Mouse (Mus musculus): ENCODE results near the gene Slc26a9. TPM values are rescaled to one million over a fixed set of nuclear protein-coding genes. Genes with fewer than 3 reads are reported as not detected.
A peak's percentile ranks its signal among the peaks of the same experiment; 100 is the strongest.

The Slc26a9 gene
- polyA plus RNA-seq, 1 experiment from 2014 or later = 0.51 TPM

GRCm38 (mm10) chr1:131708338-131708737 lies 35.5 kb upstream of the Slc26a9 start:
- no peaks in the 10 kb centered on the region for H3K27me3 ChIP-seq (replicated peaks; ENCODE audit: control insufficient read depth, insufficient read depth, low read length)
- ATAC-seq (replicated peaks; ENCODE audit: low FRiP score, low TSS enrichment, low read depth) (no peak), DNase-seq (ENCODE audit: low spot score) (no peak)
- no peak overlapping the region for H3K9ac ChIP-seq (ENCODE audit: low read length)
- no peak overlapping the region for H3K4me3 ChIP-seq (ENCODE audit: low read depth, low read length)
- no peaks in the 10 kb centered on the region for H3K4me1 ChIP-seq (replicated peaks; ENCODE audit: control insufficient read depth, insufficient read depth, low read length)
- H3K9me3 ChIP-seq (ENCODE audit: control insufficient read depth, low read length) = no peaks in the 10 kb centered on the region
- no peaks in the 10 kb centered on the region for H3K36me3 ChIP-seq (ENCODE audit: control insufficient read depth, insufficient read depth, low read length)
- WGBS = 18% methylated on average over 4 of the region's 4 CpGs
- no peak overlapping the region for H3K4me2 ChIP-seq (ENCODE audit: low read length)
- H3K27ac ChIP-seq (ENCODE audit: low read depth) = no peak overlapping the region

GRCm38 (mm10) chr1:131711518-131711917 lies 32.3 kb upstream of the Slc26a9 start:
- 72% methylated on average over 10 of the region's 10 CpGs for WGBS
- ATAC-seq (replicated peaks; ENCODE audit: low FRiP score, low TSS enrichment, low read depth) = no peak
- Histone ChIP-seq H3K36me3 (ENCODE audit: control insufficient read depth, insufficient read depth, low read length) (no peaks in the 10 kb centered on the region), H3K4me3 (ENCODE audit: low read depth, low read length) (no peak overlapping the region), H3K4me2 (ENCODE audit: low read length) (no peak overlapping the region), H3K4me1 (replicated peaks; ENCODE audit: control insufficient read depth, insufficient read depth, low read length) (no peaks in the 10 kb centered on the region), H3K27me3 (replicated peaks; ENCODE audit: control insufficient read depth, insufficient read depth, low read length) (no peaks in the 10 kb centered on the region), H3K27ac (ENCODE audit: low read depth) (no peak overlapping the region), H3K9ac (ENCODE audit: low read length) (no peak overlapping the region), H3K9me3 (ENCODE audit: control insufficient read depth, low read length) (no peaks in the 10 kb centered on the region)
- DNase-seq (ENCODE audit: low spot score) = no peak

GRCm38 (mm10) chr1:131712386-131712785 lies 31.4 kb upstream of the Slc26a9 start:
- Histone ChIP-seq H3K4me2 (ENCODE audit: low read length) (no peak overlapping the region), H3K4me3 (ENCODE audit: low read depth, low read length) (no peak overlapping the region), H3K27me3 (replicated peaks; ENCODE audit: control insufficient read depth, insufficient read depth, low read length) (no peaks in the 10 kb centered on the region), H3K9ac (ENCODE audit: low read length) (no peak overlapping the region), H3K4me1 (replicated peaks; ENCODE audit: control insufficient read depth, insufficient read depth, low read length) (no peaks in the 10 kb centered on the region), H3K36me3 (ENCODE audit: control insufficient read depth, insufficient read depth, low read length) (no peaks in the 10 kb centered on the region), H3K9me3 (ENCODE audit: control insufficient read depth, low read length) (no peaks in the 10 kb centered on the region), H3K27ac (ENCODE audit: low read depth) (no peak overlapping the region)
- 22% methylated on average over 2 of the region's 2 CpGs for WGBS
- peak; percentile 89 for DNase-seq (ENCODE audit: low spot score)
- ATAC-seq (replicated peaks; ENCODE audit: low FRiP score, low TSS enrichment, low read depth) = no peak; the same call in 1 of the 2 replicates

GRCm38 (mm10) chr1:131714388-131715337 lies 29.2 kb upstream of the Slc26a9 start:
- DNase-seq (ENCODE audit: low spot score) (no peak), ATAC-seq (replicated peaks; ENCODE audit: low FRiP score, low TSS enrichment, low read depth) (no peak)

GRCm38 (mm10) chr1:131718952-131719694 lies 24.7 kb upstream of the Slc26a9 start:
- no peak for ATAC-seq (replicated peaks; ENCODE audit: low FRiP score, low TSS enrichment, low read depth)
- WGBS = 77% methylated on average over 16 of the region's 16 CpGs

More at GRCm38 (mm10) chr1:131714388-131715337, 29.2 kb upstream of the Slc26a9 start:
- H3K9ac ChIP-seq (ENCODE audit: low read length) = no peak overlapping the region
- no peaks in the 10 kb centered on the region for H3K9me3 ChIP-seq (ENCODE audit: control insufficient read depth, low read length)
- no peak overlapping the region for H3K4me3 ChIP-seq (ENCODE audit: low read depth, low read length)
- no peaks in the 10 kb centered on the region for H3K4me1 ChIP-seq (replicated peaks; ENCODE audit: control insufficient read depth, insufficient read depth, low read length)
- H3K27ac ChIP-seq (ENCODE audit: low read depth) = no peak overlapping the region
- WGBS = 73% methylated on average over 20 of the region's 20 CpGs
- H3K36me3 ChIP-seq (ENCODE audit: control insufficient read depth, insufficient read depth, low read length) = no peaks in the 10 kb centered on the region
- H3K4me2 ChIP-seq (ENCODE audit: low read length) = no peak overlapping the region
- H3K27me3 ChIP-seq (replicated peaks; ENCODE audit: control insufficient read depth, insufficient read depth, low read length) = no peaks in the 10 kb centered on the region

GRCm38 (mm10) chr1:131721989-131722388 lies 21.8 kb upstream of the Slc26a9 start:
- ATAC-seq (replicated peaks; ENCODE audit: low FRiP score, low TSS enrichment, low read depth) (no peak), DNase-seq (ENCODE audit: low spot score) (no peak)
- no peaks in the 10 kb centered on the region for H3K4me1 ChIP-seq (replicated peaks; ENCODE audit: control insufficient read depth, insufficient read depth, low read length)
- no peaks in the 10 kb centered on the region for H3K9me3 ChIP-seq (ENCODE audit: control insufficient read depth, low read length)
- H3K27ac ChIP-seq (ENCODE audit: low read depth) = no peak overlapping the region
- no peak overlapping the region for H3K9ac ChIP-seq (ENCODE audit: low read length)
- no peak overlapping the region for H3K4me3 ChIP-seq (ENCODE audit: low read depth, low read length)
- H3K4me2 ChIP-seq (ENCODE audit: low read length) = no peak overlapping the region
- WGBS = 76% methylated on average over 3 of the region's 3 CpGs
- no peaks in the 10 kb centered on the region for H3K27me3 ChIP-seq (replicated peaks; ENCODE audit: control insufficient read depth, insufficient read depth, low read length)
- no peaks in the 10 kb centered on the region for H3K36me3 ChIP-seq (ENCODE audit: control insufficient read depth, insufficient read depth, low read length)

More at GRCm38 (mm10) chr1:131718952-131719694, 24.7 kb upstream of the Slc26a9 start:
- no peak overlapping the region for H3K4me3 ChIP-seq (ENCODE audit: low read depth, low read length)
- no peaks in the 10 kb centered on the region for H3K9me3 ChIP-seq (ENCODE audit: control insufficient read depth, low read length)
- no peak overlapping the region for H3K27ac ChIP-seq (ENCODE audit: low read depth)
- no peak for DNase-seq (ENCODE audit: low spot score)
- no peak overlapping the region for H3K9ac ChIP-seq (ENCODE audit: low read length)
- no peaks in the 10 kb centered on the region for H3K27me3 ChIP-seq (replicated peaks; ENCODE audit: control insufficient read depth, insufficient read depth, low read length)
- no peak overlapping the region for H3K4me2 ChIP-seq (ENCODE audit: low read length)
- H3K36me3 ChIP-seq (ENCODE audit: control insufficient read depth, insufficient read depth, low read length) = no peaks in the 10 kb centered on the region
- no peaks in the 10 kb centered on the region for H3K4me1 ChIP-seq (replicated peaks; ENCODE audit: control insufficient read depth, insufficient read depth, low read length)

GRCm38 (mm10) chr1:131723549-131723948 lies 20.3 kb upstream of the Slc26a9 start:
- Histone ChIP-seq H3K27me3 (replicated peaks; ENCODE audit: control insufficient read depth, insufficient read depth, low read length) (no peaks in the 10 kb centered on the region), H3K36me3 (ENCODE audit: control insufficient read depth, insufficient read depth, low read length) (no peaks in the 10 kb centered on the region), H3K9me3 (ENCODE audit: control insufficient read depth, low read length) (no peaks in the 10 kb centered on the region), H3K27ac (ENCODE audit: low read depth) (no peak overlapping the region), H3K9ac (ENCODE audit: low read length) (no peak overlapping the region), H3K4me2 (ENCODE audit: low read length) (no peak overlapping the region), H3K4me3 (ENCODE audit: low read depth, low read length) (no peak overlapping the region), H3K4me1 (replicated peaks; ENCODE audit: control insufficient read depth, insufficient read depth, low read length) (no peaks in the 10 kb centered on the region)
- WGBS = 70% methylated on average over 4 of the region's 4 CpGs
- DNase-seq (ENCODE audit: low spot score) = no peak
- ATAC-seq (replicated peaks; ENCODE audit: low FRiP score, low TSS enrichment, low read depth) = no peak

GRCm38 (mm10) chr1:131726586-131726985 lies 17.2 kb upstream of the Slc26a9 start:
- WGBS = 56% methylated on average over 6 of the region's 6 CpGs
- H3K27me3 ChIP-seq (replicated peaks; ENCODE audit: control insufficient read depth, insufficient read depth, low read length) = no peaks in the 10 kb centered on the region
- H3K27ac ChIP-seq (ENCODE audit: low read depth) = no peak overlapping the region
- H3K4me1 ChIP-seq (replicated peaks; ENCODE audit: control insufficient read depth, insufficient read depth, low read length) = no peaks in the 10 kb centered on the region
- H3K4me3 ChIP-seq (ENCODE audit: low read depth, low read length) = no peak overlapping the region
- no peaks in the 10 kb centered on the region for H3K9me3 ChIP-seq (ENCODE audit: control insufficient read depth, low read length)
- no peak overlapping the region for H3K4me2 ChIP-seq (ENCODE audit: low read length)
- no peak for DNase-seq (ENCODE audit: low spot score)
- H3K9ac ChIP-seq (ENCODE audit: low read length) = no peak overlapping the region
- no peak for ATAC-seq (replicated peaks; ENCODE audit: low FRiP score, low TSS enrichment, low read depth)
- H3K36me3 ChIP-seq (ENCODE audit: control insufficient read depth, insufficient read depth, low read length) = no peaks in the 10 kb centered on the region
